Mouse (Mus musculus): ENCODE measurements around the gene Dgkz. TPM values are rescaled to one million over a fixed set of nuclear protein-coding genes. Genes with fewer than 3 reads are reported as not detected.

Gene Dgkz
- polyA plus RNA-seq, 1 experiment from 2014 or later, result 36.3 TPM

GRCm38 (mm10) chr2:91912616-91913015 is 63.0 kb downstream of the Dgkz start:
- H3K9ac ChIP-seq, result no peak overlapping the region
- ATAC-seq (ENCODE audit: insufficient number of reproducible peaks, low FRiP score, low TSS enrichment, low read depth), result no peak
- no peaks in the 10 kb centered on the region for H3K27me3 ChIP-seq
- H3K4me2 ChIP-seq (replicated peaks), result no peak overlapping the region
- H3K4me3 ChIP-seq (replicated peaks), result no peak overlapping the region
- H3K9me3 ChIP-seq (replicated peaks), result no peaks in the 10 kb centered on the region
- H3K4me1 ChIP-seq, result no peaks in the 10 kb centered on the region
- peaks cover 77% of the 10 kb centered on the region for H3K36me3 ChIP-seq
- WGBS, result 87% methylated on average over 3 of the region's 3 CpGs
- no peak overlapping the region for H3K27ac ChIP-seq (replicated peaks)

GRCm38 (mm10) chr2:91906141-91906540 is 69.5 kb downstream of the Dgkz start:
- no peak overlapping the region for H3K4me3 ChIP-seq (replicated peaks)
- no peaks in the 10 kb centered on the region for H3K9me3 ChIP-seq (replicated peaks)
- peak overlapping the region; percentile 48; the same call in 1 of the 2 replicates for H3K27ac ChIP-seq (replicated peaks)
- 78% methylated on average over 2 of the region's 2 CpGs for WGBS
- H3K4me1 ChIP-seq, result 0 out of 2 replicates have a peak, but pooled peaks cover 8% of the 10 kb centered on the region
- ATAC-seq (ENCODE audit: insufficient number of reproducible peaks, low FRiP score, low TSS enrichment, low read depth), result no peak
- H3K9ac ChIP-seq, result no peak overlapping the region
- no peaks in the 10 kb centered on the region for H3K27me3 ChIP-seq
- no peak overlapping the region for H3K4me2 ChIP-seq (replicated peaks)
- peaks cover 41% of the 10 kb centered on the region for H3K36me3 ChIP-seq

- WGBS, result 73% methylated on average over 5 of the region's 5 CpGs
- Histone ChIP-seq H3K27me3 (no peaks in the 10 kb centered on the region), H3K4me2 (replicated peaks) (no peak overlapping the region), H3K9me3 (replicated peaks) (no peaks in the 10 kb centered on the region), H3K9ac (no peak overlapping the region), H3K4me3 (replicated peaks) (no peak overlapping the region), H3K36me3 (peaks cover 41% of the 10 kb centered on the region), H3K27ac (replicated peaks) (peak overlapping the region; percentile 61), H3K4me1 (0 out of 2 replicates have a peak, but pooled peaks cover 8% of the 10 kb centered on the region)
- peak; percentile 54; the same call in 1 of the 2 replicates for ATAC-seq (ENCODE audit: insufficient number of reproducible peaks, low FRiP score, low TSS enrichment, low read depth)
These were observed 70.9 kb downstream of the Dgkz start for GRCm38 (mm10) chr2:91904618-91905307.

GRCm38 (mm10) chr2:91903171-91903925 is 72.3 kb downstream of the Dgkz start:
- H3K9me3 ChIP-seq (replicated peaks), result no peaks in the 10 kb centered on the region
- WGBS, result 82% methylated on average over 3 of the region's 3 CpGs
- no peak overlapping the region for H3K9ac ChIP-seq
- H3K27me3 ChIP-seq, result no peaks in the 10 kb centered on the region
- 0 out of 2 replicates have a peak, but pooled peaks cover 8% of the 10 kb centered on the region for H3K4me1 ChIP-seq
- peaks cover 36% of the 10 kb centered on the region for H3K36me3 ChIP-seq
- no peak overlapping the region for H3K4me3 ChIP-seq (replicated peaks)
- no peak overlapping the region for H3K27ac ChIP-seq (replicated peaks)
- no peak for ATAC-seq (ENCODE audit: insufficient number of reproducible peaks, low FRiP score, low TSS enrichment, low read depth)
- no peak overlapping the region for H3K4me2 ChIP-seq (replicated peaks)

GRCm38 (mm10) chr2:91902336-91902735 is 73.3 kb downstream of the Dgkz start:
- ATAC-seq (ENCODE audit: insufficient number of reproducible peaks, low FRiP score, low TSS enrichment, low read depth), result no peak
- no peak overlapping the region for H3K4me2 ChIP-seq (replicated peaks)
- H3K4me1 ChIP-seq, result 0 out of 2 replicates have a peak, but pooled peaks cover 8% of the 10 kb centered on the region
- H3K9me3 ChIP-seq (replicated peaks), result no peaks in the 10 kb centered on the region
- H3K27me3 ChIP-seq, result no peaks in the 10 kb centered on the region
- H3K4me3 ChIP-seq (replicated peaks), result no peak overlapping the region
- H3K9ac ChIP-seq, result no peak overlapping the region
- H3K27ac ChIP-seq (replicated peaks), result no peak overlapping the region
- WGBS, result 74% methylated on average over 5 of the region's 5 CpGs
- peaks cover 33% of the 10 kb centered on the region for H3K36me3 ChIP-seq

GRCm38 (mm10) chr2:91900431-91900830 is 75.2 kb downstream of the Dgkz start:
- Histone ChIP-seq H3K4me2 (replicated peaks) (no peak overlapping the region), H3K4me1 (0 out of 2 replicates have a peak, but pooled peaks cover 7% of the 10 kb centered on the region), H3K27me3 (no peaks in the 10 kb centered on the region), H3K9ac (no peak overlapping the region), H3K9me3 (replicated peaks) (no peaks in the 10 kb centered on the region), H3K4me3 (replicated peaks) (no peak overlapping the region), H3K36me3 (peaks cover 28% of the 10 kb centered on the region), H3K27ac (replicated peaks) (no peak overlapping the region)
- WGBS, result 91% methylated on average over 8 of the region's 8 CpGs
- ATAC-seq (ENCODE audit: insufficient number of reproducible peaks, low FRiP score, low TSS enrichment, low read depth), result no peak

GRCm38 (mm10) chr2:91899141-91899540 is 76.5 kb downstream of the Dgkz start:
- Histone ChIP-seq H3K9ac (no peak overlapping the region), H3K4me2 (replicated peaks) (no peak overlapping the region), H3K27ac (replicated peaks) (no peak overlapping the region), H3K9me3 (replicated peaks) (no peaks in the 10 kb centered on the region), H3K4me1 (no peaks in the 10 kb centered on the region), H3K4me3 (replicated peaks) (no peak overlapping the region), H3K36me3 (peaks cover 27% of the 10 kb centered on the region), H3K27me3 (no peaks in the 10 kb centered on the region)
- 86% methylated on average over 3 of the region's 3 CpGs for WGBS
- ATAC-seq (ENCODE audit: insufficient number of reproducible peaks, low FRiP score, low TSS enrichment, low read depth), result no peak

- peaks cover 27% of the 10 kb centered on the region for H3K36me3 ChIP-seq
- no peak overlapping the region for H3K4me3 ChIP-seq (replicated peaks)
- H3K27me3 ChIP-seq, result no peaks in the 10 kb centered on the region
- H3K4me2 ChIP-seq (replicated peaks), result no peak overlapping the region
- H3K4me1 ChIP-seq, result no peaks in the 10 kb centered on the region
- no peak for ATAC-seq (ENCODE audit: insufficient number of reproducible peaks, low FRiP score, low TSS enrichment, low read depth)
- H3K27ac ChIP-seq (replicated peaks), result no peak overlapping the region
- no peak overlapping the region for H3K9ac ChIP-seq
- no peaks in the 10 kb centered on the region for H3K9me3 ChIP-seq (replicated peaks)
These were observed 77.7 kb downstream of the Dgkz start for GRCm38 (mm10) chr2:91897968-91898367.

- no peak for ATAC-seq (ENCODE audit: insufficient number of reproducible peaks, low FRiP score, low TSS enrichment, low read depth)
- H3K36me3 ChIP-seq, result peaks cover 12% of the 10 kb centered on the region; the same call in 1 of the 2 replicates
- no peak overlapping the region for H3K9ac ChIP-seq
- H3K4me1 ChIP-seq, result no peaks in the 10 kb centered on the region
- H3K4me2 ChIP-seq (replicated peaks), result no peak overlapping the region
- no peaks in the 10 kb centered on the region for H3K9me3 ChIP-seq (replicated peaks)
- no peak overlapping the region for H3K27ac ChIP-seq (replicated peaks)
- no peak overlapping the region for H3K4me3 ChIP-seq (replicated peaks)
- H3K27me3 ChIP-seq, result no peaks in the 10 kb centered on the region
- 93% methylated on average over 3 of the region's 3 CpGs for WGBS
These were observed 80.3 kb downstream of the Dgkz start for GRCm38 (mm10) chr2:91895401-91895800.

- H3K27me3 ChIP-seq, result no peaks in the 10 kb centered on the region
- H3K4me2 ChIP-seq (replicated peaks), result no peak overlapping the region
- H3K36me3 ChIP-seq, result 0 out of 2 replicates have a peak, but pooled peaks cover 9% of the 10 kb centered on the region
- WGBS, result 86% methylated on average over 3 of the region's 3 CpGs
- no peaks in the 10 kb centered on the region for H3K4me1 ChIP-seq
- H3K4me3 ChIP-seq (replicated peaks), result no peak overlapping the region
- ATAC-seq (ENCODE audit: insufficient number of reproducible peaks, low FRiP score, low TSS enrichment, low read depth), result no peak
- H3K9me3 ChIP-seq (replicated peaks), result no peaks in the 10 kb centered on the region
- H3K27ac ChIP-seq (replicated peaks), result no peak overlapping the region
- H3K9ac ChIP-seq, result no peak overlapping the region
These were observed 80.9 kb downstream of the Dgkz start for GRCm38 (mm10) chr2:91894716-91895115.

GRCm38 (mm10) chr2:91884616-91885015 is 91.0 kb downstream of the Dgkz start:
- ATAC-seq (ENCODE audit: insufficient number of reproducible peaks, low FRiP score, low TSS enrichment, low read depth), result no peak
- Histone ChIP-seq H3K9ac (no peak overlapping the region), H3K4me2 (replicated peaks) (no peak overlapping the region), H3K4me1 (no peaks in the 10 kb centered on the region), H3K27ac (replicated peaks) (no peak overlapping the region), H3K27me3 (no peaks in the 10 kb centered on the region), H3K9me3 (replicated peaks) (no peaks in the 10 kb centered on the region), H3K4me3 (replicated peaks) (no peak overlapping the region), H3K36me3 (peaks cover 22% of the 10 kb centered on the region)
- 88% methylated on average over 4 of the region's 4 CpGs for WGBS
